Mouse (Mus musculus): Measurements from ENCODE around the gene Coa6. TPM values are rescaled to one million over a fixed set of nuclear protein-coding genes. Genes with fewer than 3 reads are reported as not detected.

Coa6 gene
- polyA plus RNA-seq, 1 experiment from 2014 or later, result 41.5 TPM

- H3K27me3 ChIP-seq, result peaks cover 19% of the 10 kb centered on the region
- peaks cover 16% of the 10 kb centered on the region for H3K4me1 ChIP-seq
- ATAC-seq (ENCODE audit: low FRiP score, low read depth), result peak; percentile 92
- peak within 1 kb of the TSS; percentile 76 for H3K9ac ChIP-seq (replicated peaks)
- no peaks in the 10 kb centered on the region for H3K9me3 ChIP-seq
- H3K27ac ChIP-seq (replicated peaks), result peak within 1 kb of the TSS; percentile 87
- peak within 1 kb of the TSS; percentile 93 for H3K4me2 ChIP-seq (replicated peaks)
- 0 out of 2 replicates have a peak, but pooled peaks cover 11% of the 10 kb centered on the region for H3K36me3 ChIP-seq
- peak within 1 kb of the TSS; percentile 85 for H3K4me3 ChIP-seq
- under 1% methylated on average over 123 of the region's 124 CpGs for WGBS
These were observed 52.2 kb downstream of the Coa6 start, which contains the start of gene Tarbp1 for GRCm38 (mm10) chr8:126474299-126475187. Tarbp1 (minus strand) TSS chr8:126475065.

Other genes with a start within 250 kb of the Coa6 start
- gene Slc35f3, start 124.0 kb upstream of the Coa6 start, polyA plus RNA-seq (2016; fragmentation: Nextera tagmentation; extraction: Ambion mirVana), result 0.22 and 0.31 TPM in 2 replicates
- gene Tarbp1, start 52.5 kb downstream of the Coa6 start, polyA plus RNA-seq (2016; fragmentation: Nextera tagmentation; extraction: Ambion mirVana), result 2.3 TPM in 2 replicates
- 7.5 and 7.7 TPM in 2 replicates for gene Irf2bp2, start 171.5 kb downstream of the Coa6 start, polyA plus RNA-seq (2016; fragmentation: Nextera tagmentation; extraction: Ambion mirVana)

Data from midbrain, embryonic 12.5 days (tissue).